Mouse (Mus musculus): Measurements from ENCODE around the gene Pold1. TPM values are rescaled to one million over a fixed set of nuclear protein-coding genes. Genes with fewer than 3 reads are reported as not detected.

Gene Pold1
- polyA plus RNA-seq, 1 experiment: 11.1 TPM

DNA sequence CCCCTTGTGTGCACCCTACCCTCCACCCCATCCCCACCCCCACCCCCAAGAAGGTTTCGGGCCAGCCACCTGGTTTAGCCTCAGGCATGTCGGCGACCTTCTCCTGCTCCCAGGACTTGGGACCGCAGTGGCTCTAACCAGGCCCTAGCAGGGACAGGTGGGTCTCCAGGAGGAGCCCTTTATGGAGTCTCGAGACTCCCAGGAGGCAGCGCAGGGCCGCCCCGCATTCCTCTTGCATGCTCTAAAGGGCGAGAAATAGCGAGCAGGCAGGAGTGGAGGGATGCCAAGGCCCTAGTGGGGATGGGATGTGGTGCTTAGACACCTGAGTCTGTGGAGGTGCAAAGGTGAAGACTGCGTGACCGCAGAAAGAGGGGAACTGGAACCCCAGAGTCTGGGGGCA is 24.1 kb downstream of the Pold1 start, which contains the start of gene Mybpc2:
Gene Mybpc2 (minus strand): TSS at position 155 of the 400 bp plus-strand sequence.
- Histone ChIP-seq H3K27ac (ENCODE audit: insufficient read depth, low read length) (no peak within 1 kb of the TSS), H3K4me1 (ENCODE audit: control insufficient read depth, insufficient read depth, low read length) (no peaks in the 10 kb centered on the region), H3K4me3 (ENCODE audit: insufficient read depth, low read length) (no peak within 1 kb of the TSS)
- TF ChIP-seq CTCF (IDR thresholded peaks at IDR 0.05; ENCODE audit: extremely low read depth, insufficient read depth, low read length): no peak
- TF ChIP-seq POLR2A (IDR thresholded peaks at IDR 0.05; ENCODE audit: extremely low read depth, insufficient read depth, low read length): no peak

DNA sequence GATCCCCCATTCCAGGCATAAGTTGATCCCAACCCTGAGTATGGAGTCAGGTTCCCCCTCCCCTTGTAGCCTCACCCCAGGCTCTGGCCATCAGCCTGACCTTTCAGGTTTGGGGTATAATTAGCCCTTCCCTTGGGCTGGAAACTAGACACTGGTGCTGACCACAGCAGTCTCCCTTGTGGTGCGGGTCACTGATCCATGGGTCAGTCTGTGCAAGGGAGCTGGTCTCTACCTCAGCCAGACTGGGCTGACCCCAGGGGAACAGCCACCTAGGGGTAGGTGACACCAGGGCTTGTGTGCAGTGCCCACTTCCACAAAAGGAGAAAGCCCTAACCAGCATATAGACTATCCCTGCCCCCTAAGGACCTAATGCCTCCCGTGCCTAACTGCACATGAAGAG is 25.6 kb downstream of the Pold1 start:
- no peaks in the 10 kb centered on the region for H3K4me1 ChIP-seq (ENCODE audit: control insufficient read depth, insufficient read depth, low read length)
- no peak overlapping the region for H3K27ac ChIP-seq (ENCODE audit: insufficient read depth, low read length)
- H3K4me3 ChIP-seq (ENCODE audit: insufficient read depth, low read length): no peak overlapping the region
- TF ChIP-seq CTCF (IDR thresholded peaks at IDR 0.05; ENCODE audit: extremely low read depth, insufficient read depth, low read length) (no peak), POLR2A (IDR thresholded peaks at IDR 0.05; ENCODE audit: extremely low read depth, insufficient read depth, low read length) (no peak)

DNA sequence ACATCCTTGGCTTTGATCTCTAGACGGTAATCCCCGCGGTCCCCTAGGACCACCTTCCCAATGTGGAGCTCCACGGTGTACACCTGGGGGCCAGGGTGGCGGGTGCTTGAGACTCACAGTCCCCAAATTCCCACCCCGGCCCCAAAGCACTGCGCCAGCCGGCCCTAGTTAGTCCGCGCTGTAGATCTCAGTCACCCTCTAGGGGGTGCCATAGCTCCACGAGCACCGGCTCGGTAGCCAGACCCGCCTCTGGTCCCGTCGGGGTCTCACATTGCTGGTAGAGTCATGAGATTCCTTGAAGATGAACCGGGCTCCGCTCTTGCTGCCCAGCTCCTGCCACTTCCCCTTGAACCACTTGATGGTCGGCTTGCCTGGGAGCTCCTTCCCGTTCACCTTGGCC is 26.9 kb downstream of the Pold1 start:
- no peak overlapping the region for H3K4me3 ChIP-seq (ENCODE audit: insufficient read depth, low read length)
- no peak for TF ChIP-seq POLR2A (IDR thresholded peaks at IDR 0.05; ENCODE audit: extremely low read depth, insufficient read depth, low read length)
- TF ChIP-seq CTCF (IDR thresholded peaks at IDR 0.05; ENCODE audit: extremely low read depth, insufficient read depth, low read length): peak; percentile 46

DNA sequence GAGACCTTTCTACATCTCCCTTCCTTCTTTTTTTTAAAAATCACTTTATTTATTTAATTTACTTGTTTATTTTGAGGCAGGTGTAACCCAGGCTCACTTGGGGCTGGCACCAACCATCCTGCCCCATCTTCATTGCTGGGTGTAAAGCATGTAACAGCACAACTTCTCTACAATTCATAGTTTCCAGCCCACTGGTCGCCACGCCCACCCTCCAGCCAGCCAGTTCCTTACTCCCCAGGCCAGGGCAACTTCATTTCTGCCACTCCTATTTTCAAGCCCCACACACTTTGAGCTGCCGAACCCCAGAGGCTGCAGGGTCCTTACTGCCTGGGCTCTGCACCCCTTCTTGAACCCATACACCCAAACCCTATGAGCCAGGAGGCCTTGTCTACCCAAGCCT is 27.7 kb downstream of the Pold1 start:
- Histone ChIP-seq H3K4me3 (ENCODE audit: insufficient read depth, low read length) (no peak overlapping the region), H3K27ac (ENCODE audit: insufficient read depth, low read length) (no peak overlapping the region), H3K4me1 (ENCODE audit: control insufficient read depth, insufficient read depth, low read length) (no peaks in the 10 kb centered on the region)
- TF ChIP-seq CTCF (IDR thresholded peaks at IDR 0.05; ENCODE audit: extremely low read depth, insufficient read depth, low read length): no peak
- no peak for TF ChIP-seq POLR2A (IDR thresholded peaks at IDR 0.05; ENCODE audit: extremely low read depth, insufficient read depth, low read length)

More for the DNA sequence above, 26.9 kb downstream of the Pold1 start:
- H3K4me1 ChIP-seq (ENCODE audit: control insufficient read depth, insufficient read depth, low read length): no peaks in the 10 kb centered on the region
- no peak overlapping the region for H3K27ac ChIP-seq (ENCODE audit: insufficient read depth, low read length)

DNA sequence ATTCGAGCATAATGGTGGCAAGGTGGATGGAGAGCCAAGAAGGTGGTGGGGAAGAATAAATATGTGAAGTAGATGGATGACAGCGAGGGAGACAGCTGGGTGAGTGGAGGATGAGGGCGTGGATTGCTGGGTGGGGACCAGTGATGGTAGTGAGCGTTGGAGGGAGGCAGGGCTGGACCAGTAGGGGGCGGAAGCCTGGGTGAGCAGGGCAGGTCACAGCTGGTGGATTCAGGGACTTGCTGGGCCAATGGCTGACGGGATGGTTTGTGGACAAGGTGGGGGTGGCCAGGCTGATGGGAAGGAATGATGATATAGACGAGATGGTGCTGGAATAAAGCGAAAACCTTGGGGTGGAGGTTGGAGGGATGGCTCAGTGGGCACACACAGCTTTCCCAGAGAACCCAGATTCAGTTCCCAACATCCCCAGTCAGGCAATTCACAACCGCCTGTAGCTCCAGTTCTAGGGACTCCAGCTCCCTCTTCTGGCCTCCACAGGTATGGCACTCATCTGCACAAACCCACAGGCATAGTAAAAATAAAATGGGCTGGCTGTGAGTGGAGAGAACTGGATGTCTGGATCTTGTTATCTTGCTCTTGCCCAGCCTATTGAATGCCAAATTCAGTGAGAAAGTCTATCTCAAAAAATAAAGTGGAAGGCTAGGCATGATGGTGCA is 29.3 kb downstream of the Pold1 start:
- no peak overlapping the region for H3K4me3 ChIP-seq (ENCODE audit: insufficient read depth, low read length)
- no peak overlapping the region for H3K27ac ChIP-seq (ENCODE audit: insufficient read depth, low read length)
- no peaks in the 10 kb centered on the region for H3K4me1 ChIP-seq (ENCODE audit: control insufficient read depth, insufficient read depth, low read length)
- no peak for TF ChIP-seq POLR2A (IDR thresholded peaks at IDR 0.05; ENCODE audit: extremely low read depth, insufficient read depth, low read length)
- TF ChIP-seq CTCF (IDR thresholded peaks at IDR 0.05; ENCODE audit: extremely low read depth, insufficient read depth, low read length): no peak

DNA sequence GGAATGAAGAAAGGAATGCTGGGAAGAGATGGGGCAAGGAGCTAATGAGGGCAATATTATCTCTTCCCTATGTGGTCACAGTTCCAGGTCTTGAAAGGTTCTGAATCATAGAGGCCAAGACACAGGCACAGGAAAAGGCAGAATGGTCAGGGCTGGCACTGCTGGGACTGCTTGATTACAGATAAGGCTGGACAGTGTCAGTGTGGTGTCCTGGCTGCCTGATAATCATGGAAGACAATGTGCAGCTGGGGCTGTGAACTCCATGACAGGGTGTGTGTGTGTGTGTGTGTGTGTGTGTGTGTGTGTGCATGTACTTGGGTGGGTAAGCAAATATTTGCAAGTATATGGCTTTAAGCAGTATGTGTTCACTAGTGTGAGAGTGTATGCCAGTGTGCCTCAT is 41.2 kb downstream of the Pold1 start:
- H3K27ac ChIP-seq (ENCODE audit: insufficient read depth, low read length): no peak overlapping the region
- no peak for TF ChIP-seq POLR2A (IDR thresholded peaks at IDR 0.05; ENCODE audit: extremely low read depth, insufficient read depth, low read length)
- no peak for TF ChIP-seq CTCF (IDR thresholded peaks at IDR 0.05; ENCODE audit: extremely low read depth, insufficient read depth, low read length)

DNA sequence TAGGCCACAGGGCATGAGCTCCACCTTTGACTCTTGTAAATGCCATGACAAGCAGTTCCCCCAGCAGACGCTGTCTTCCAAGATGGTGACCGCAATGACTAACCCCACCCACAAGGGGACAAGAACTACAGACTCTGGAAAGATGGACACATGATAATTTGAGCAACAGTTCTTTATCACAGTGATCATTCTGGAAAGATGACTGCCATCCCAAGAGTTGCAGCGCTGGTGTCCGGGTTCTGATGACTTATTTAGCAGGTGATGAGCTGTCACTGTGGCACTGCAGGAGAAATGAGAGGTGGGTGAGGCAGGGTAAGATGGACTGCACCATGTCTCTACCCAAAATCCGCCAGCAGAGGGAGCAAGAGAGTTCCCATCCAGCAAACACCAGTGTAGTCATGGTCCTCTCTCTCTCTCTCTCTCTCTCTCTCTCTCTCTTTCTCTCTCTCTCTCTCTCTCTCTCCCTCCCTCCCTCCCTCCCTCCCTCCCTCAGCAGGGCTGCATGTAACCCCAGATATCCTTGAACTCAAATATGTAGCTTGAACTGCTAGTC is 47.0 kb downstream of the Pold1 start:
- H3K4me1 ChIP-seq (ENCODE audit: control insufficient read depth, insufficient read depth, low read length): no peaks in the 10 kb centered on the region
- H3K27ac ChIP-seq (ENCODE audit: insufficient read depth, low read length): no peak overlapping the region
- no peak overlapping the region for H3K4me3 ChIP-seq (ENCODE audit: insufficient read depth, low read length)
- TF ChIP-seq CTCF (IDR thresholded peaks at IDR 0.05; ENCODE audit: extremely low read depth, insufficient read depth, low read length) (peak; percentile 74), POLR2A (IDR thresholded peaks at IDR 0.05; ENCODE audit: extremely low read depth, insufficient read depth, low read length) (no peak)

More for the DNA sequence above, 41.2 kb downstream of the Pold1 start:
- Histone ChIP-seq H3K4me1 (ENCODE audit: control insufficient read depth, insufficient read depth, low read length) (no peaks in the 10 kb centered on the region), H3K4me3 (ENCODE audit: insufficient read depth, low read length) (no peak overlapping the region)

DNA sequence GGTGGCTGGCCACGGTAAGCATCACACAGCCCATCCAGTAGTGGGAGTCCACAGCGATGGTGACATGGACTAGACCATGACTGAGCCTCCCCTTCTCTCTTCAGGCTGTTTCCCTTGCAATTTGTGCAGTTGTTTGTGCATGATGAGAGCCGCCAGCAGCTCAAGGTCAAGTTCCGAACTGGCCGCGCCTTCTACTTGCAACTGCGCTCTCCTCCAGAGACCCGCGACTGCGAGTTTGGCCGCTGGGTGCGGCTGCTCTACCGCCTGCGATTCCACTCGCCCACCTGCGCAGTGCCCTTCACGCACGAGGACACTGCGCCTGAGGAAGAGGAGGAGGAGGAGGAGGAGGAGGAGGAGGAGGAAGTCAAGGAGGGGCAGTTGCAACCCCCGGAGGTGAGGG is 48.6 kb downstream of the Pold1 start:
- no peak for TF ChIP-seq POLR2A (IDR thresholded peaks at IDR 0.05; ENCODE audit: extremely low read depth, insufficient read depth, low read length)
- TF ChIP-seq CTCF (IDR thresholded peaks at IDR 0.05; ENCODE audit: extremely low read depth, insufficient read depth, low read length): no peak

DNA sequence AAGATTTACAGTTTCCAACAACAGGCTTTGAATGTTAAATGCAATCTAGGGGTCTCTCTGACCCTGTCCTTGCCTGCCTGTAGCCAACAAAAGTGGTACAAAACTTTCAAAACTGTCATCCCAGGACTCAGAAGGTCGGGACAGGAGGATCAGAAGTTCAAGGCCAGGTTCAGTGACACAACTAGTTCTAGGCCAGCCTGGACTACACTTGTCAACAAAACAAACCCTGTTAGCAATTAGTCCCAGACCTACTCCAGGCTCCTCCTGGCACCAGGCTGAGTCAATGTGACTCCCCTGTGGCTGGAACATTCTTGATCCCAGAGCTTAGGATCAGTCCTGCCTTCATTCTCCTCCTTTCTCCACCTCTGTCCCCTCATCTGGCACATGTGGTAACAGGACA is 49.7 kb downstream of the Pold1 start:
- Histone ChIP-seq H3K27ac (ENCODE audit: insufficient read depth, low read length) (no peak overlapping the region), H3K4me3 (ENCODE audit: insufficient read depth, low read length) (no peak overlapping the region), H3K4me1 (ENCODE audit: control insufficient read depth, insufficient read depth, low read length) (peaks cover 4% of the 10 kb centered on the region)
- TF ChIP-seq POLR2A (IDR thresholded peaks at IDR 0.05; ENCODE audit: extremely low read depth, insufficient read depth, low read length) (no peak), CTCF (IDR thresholded peaks at IDR 0.05; ENCODE audit: extremely low read depth, insufficient read depth, low read length) (no peak)

More for the DNA sequence above, 48.6 kb downstream of the Pold1 start:
- Histone ChIP-seq H3K4me3 (ENCODE audit: insufficient read depth, low read length) (no peak overlapping the region), H3K27ac (ENCODE audit: insufficient read depth, low read length) (no peak overlapping the region), H3K4me1 (ENCODE audit: control insufficient read depth, insufficient read depth, low read length) (no peaks in the 10 kb centered on the region)

All from cortical plate, adult 2 months (tissue).